Mouse (Mus musculus): Measurements from ENCODE around the gene 2510039O18Rik. TPM values are rescaled to one million over a fixed set of nuclear protein-coding genes. Genes with fewer than 3 reads are reported as not detected.

2510039O18Rik gene
- polyA plus RNA-seq, 1 experiment from 2014 or later, result 16.5 TPM

DNA sequence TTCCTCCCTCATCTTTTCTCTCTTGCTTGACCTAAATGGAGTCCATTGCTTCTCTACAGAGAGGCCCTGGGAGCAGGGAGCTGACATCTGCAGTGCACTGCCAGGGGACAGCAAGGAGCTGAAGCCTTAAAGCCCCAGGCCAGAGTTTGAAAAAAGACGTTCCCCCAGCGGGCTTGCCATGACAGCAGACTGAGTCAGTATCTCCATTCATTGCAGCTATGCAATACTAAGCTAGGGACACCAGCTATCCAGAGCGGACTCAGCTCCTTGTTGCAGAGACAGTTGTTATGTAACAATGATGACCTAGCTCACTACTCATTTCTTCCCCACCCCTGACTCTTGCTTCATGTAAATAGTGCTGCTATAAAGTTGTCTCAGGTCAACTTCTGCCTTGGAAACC is 54.6 kb downstream of the 2510039O18Rik start:
- TF ChIP-seq EP300 (IDR thresholded peaks at IDR 0.05) (no peak), CTCF (IDR thresholded peaks at IDR 0.05) (no peak)
- ATAC-seq (no peak), DNase-seq (ENCODE audit: low spot score) (no peak)
- no peaks in the 10 kb centered on the region for H3K36me3 ChIP-seq (ENCODE audit: insufficient read depth, low read length)
- H3K9ac ChIP-seq (replicated peaks; ENCODE audit: low read depth), result no peak overlapping the region
- no peak overlapping the region for H3K4me3 ChIP-seq (ENCODE audit: low read depth, low read length)
- no peaks in the 10 kb centered on the region for H3K27me3 ChIP-seq (replicated peaks; ENCODE audit: insufficient read depth, low read length)
- H3K27ac ChIP-seq (ENCODE audit: low read length), result no peak overlapping the region
- no peaks in the 10 kb centered on the region for H3K9me3 ChIP-seq (ENCODE audit: low read length)
- H3K4me1 ChIP-seq (ENCODE audit: insufficient read depth, low read depth, low read length), result no peaks in the 10 kb centered on the region
- WGBS, result 78% methylated on average over 3 of the region's 3 CpGs
- no peak overlapping the region for H3K4me2 ChIP-seq (replicated peaks; ENCODE audit: low read depth, low read length)

Other genes starting within 250 kb of the 2510039O18Rik start
- not detected in 2 replicates for gene Zfp534, start 238.3 kb upstream of the 2510039O18Rik start, polyA plus RNA-seq (2015; fragmentation: Nextera tagmentation; extraction: Ambion mirVana)
- 6.8 and 8.0 TPM in 2 replicates for gene Zfp984, start 131.1 kb upstream of the 2510039O18Rik start, polyA plus RNA-seq (2015; fragmentation: Nextera tagmentation; extraction: Ambion mirVana)
- 3.6 and 4.8 TPM in 2 replicates for gene Zfp933, start 92.5 kb upstream of the 2510039O18Rik start, polyA plus RNA-seq (2015; fragmentation: Nextera tagmentation; extraction: Ambion mirVana)
- 28.5 and 28.6 TPM in 2 replicates for gene Miip, start 72.1 kb upstream of the 2510039O18Rik start, polyA plus RNA-seq (2015; fragmentation: Nextera tagmentation; extraction: Ambion mirVana)
- gene Fv1, start 71.9 kb upstream of the 2510039O18Rik start, polyA plus RNA-seq (2015; fragmentation: Nextera tagmentation; extraction: Ambion mirVana), result 1.9 and 2.4 TPM in 2 replicates
- 19.7 and 22.5 TPM in 2 replicates for gene Mfn2, start 36.2 kb upstream of the 2510039O18Rik start, polyA plus RNA-seq (2015; fragmentation: Nextera tagmentation; extraction: Ambion mirVana)
- gene Plod1, start 4.1 kb upstream of the 2510039O18Rik start, polyA plus RNA-seq (2015; fragmentation: Nextera tagmentation; extraction: Ambion mirVana), result 40.8 and 43.2 TPM in 2 replicates
- gene Nppb, start 44.9 kb downstream of the 2510039O18Rik start, polyA plus RNA-seq (2015; fragmentation: Nextera tagmentation; extraction: Ambion mirVana), result not detected in 2 replicates
- gene Nppa, start 59.8 kb downstream of the 2510039O18Rik start, polyA plus RNA-seq (2015; fragmentation: Nextera tagmentation; extraction: Ambion mirVana), result 1.6 and 2.8 TPM in 2 replicates
- 3.5 and 4.1 TPM in 2 replicates for gene Clcn6, start 97.9 kb downstream of the 2510039O18Rik start, polyA plus RNA-seq (2015; fragmentation: Nextera tagmentation; extraction: Ambion mirVana)
- 14.0 and 14.2 TPM in 2 replicates for gene Mthfr, start 98.2 kb downstream of the 2510039O18Rik start, polyA plus RNA-seq (2015; fragmentation: Nextera tagmentation; extraction: Ambion mirVana)
- gene Agtrap, start 147.1 kb downstream of the 2510039O18Rik start, polyA plus RNA-seq (2015; fragmentation: Nextera tagmentation; extraction: Ambion mirVana), result 20.7 and 22.0 TPM in 2 replicates
- 35.2 and 35.7 TPM in 2 replicates for gene Mad2l2, start 189.5 kb downstream of the 2510039O18Rik start, polyA plus RNA-seq (2015; fragmentation: Nextera tagmentation; extraction: Ambion mirVana)
- gene Draxin, start 189.8 kb downstream of the 2510039O18Rik start, polyA plus RNA-seq (2015; fragmentation: Nextera tagmentation; extraction: Ambion mirVana), result 0.06 TPM in 2 replicates
- gene Fbxo6, start 211.2 kb downstream of the 2510039O18Rik start, polyA plus RNA-seq (2015; fragmentation: Nextera tagmentation; extraction: Ambion mirVana), result 53.1 and 58.5 TPM in 2 replicates
- 7.1 and 8.4 TPM in 2 replicates for gene Fbxo44, start 219.6 kb downstream of the 2510039O18Rik start, polyA plus RNA-seq (2015; fragmentation: Nextera tagmentation; extraction: Ambion mirVana)
- gene Fbxo2, start 219.7 kb downstream of the 2510039O18Rik start, polyA plus RNA-seq (2015; fragmentation: Nextera tagmentation; extraction: Ambion mirVana), result 0.42 and 0.66 TPM in 2 replicates

All from lung, postnatal 0 days (tissue).